Mouse (Mus musculus) intestine, embryonic 15.5 days (tissue): ENCODE results near the gene Hunk. TPM values are rescaled to one million over a fixed set of nuclear protein-coding genes. Genes with fewer than 3 reads are reported as not detected.

ENCODE experiments used
- ATAC-seq: fragments of 200-750 bp; cut with Nextera tagmentation; 2 replicates; pipeline ENCODE4 v1.8.0; 2017; ENCODE audit warnings: moderate TSS enrichment, moderate library complexity
- H3K27ac ChIP-seq: fragments of 300-500 bp; sonication (generic); 2 replicates; pipeline ENCODE4 v1.5.1; 2015; ENCODE audit warnings: mild to moderate bottlenecking, inconsistent platforms
- H3K27me3 ChIP-seq: fragments of 300-500 bp; sonication (generic); replicated peaks from 2 replicates; pipeline ENCODE4 v1.6.1; 2015; ENCODE audit warnings: inconsistent platforms
- H3K36me3 ChIP-seq: fragments of 300-500 bp; sonication (generic); 2 replicates; pipeline ENCODE4 v1.6.1; 2015; ENCODE audit warnings: inconsistent platforms
- H3K4me1 ChIP-seq: fragments of 300-500 bp; sonication (generic); replicated peaks from 2 replicates; pipeline ENCODE4 v1.6.1; 2015; ENCODE audit warnings: inconsistent platforms
- H3K4me2 ChIP-seq: fragments of 300-500 bp; sonication (generic); replicated peaks from 2 replicates; pipeline ENCODE4 v1.6.1; 2015; ENCODE audit warnings: mild to moderate bottlenecking, inconsistent platforms
- H3K4me3 ChIP-seq: fragments of 300-500 bp; sonication (generic); replicated peaks from 2 replicates; pipeline ENCODE4 v1.5.1; 2015; ENCODE audit warnings: inconsistent platforms
- H3K9ac ChIP-seq: fragments of 300-500 bp; sonication (generic); 2 replicates; pipeline ENCODE4 v1.6.1; 2015; ENCODE audit warnings: inconsistent platforms
- H3K9me3 ChIP-seq: fragments of 300-500 bp; sonication (generic); 2 replicates; pipeline ENCODE4 v1.6.1; 2016; ENCODE audit warnings: inconsistent platforms
- WGBS: fragments of 180-500 bp; shearing (Covaris S2); methylation state at CpG from one replicate; pipeline ENCODE4 v1.1.7; 2015; 5-methylcytosine and 5-hydroxymethylcytosine counted together
- polyA plus RNA-seq: library from polyadenylated mRNA; unstranded; fragments of >200 nt; fragmentation: Nextera tagmentation; extraction: Ambion mirVana; gene quantifications from 2 replicates; pipeline ENCODE4 v1.2.1, GENCODE M21; 2015

Gene Hunk
- 6.5 and 6.8 TPM in 2 replicates for polyA plus RNA-seq

- H3K27me3 ChIP-seq: no peaks in the 10 kb centered on the region
- H3K4me3 ChIP-seq: peak within 1 kb of the TSS; percentile 83
- WGBS: under 1% methylated on average over 98 of the region's 101 CpGs
- peak within 1 kb of the TSS; percentile 96 for H3K27ac ChIP-seq
- no peaks in the 10 kb centered on the region for H3K36me3 ChIP-seq
- no peaks in the 10 kb centered on the region for H3K9me3 ChIP-seq
- peak within 1 kb of the TSS; percentile 77 for H3K9ac ChIP-seq
- H3K4me1 ChIP-seq: peaks cover 31% of the 10 kb centered on the region
- peak; percentile 86 for ATAC-seq
- H3K4me2 ChIP-seq: peak within 1 kb of the TSS; percentile 93
Observed at GRCm38 (mm10) chr16:90385688-90386513, at the start of gene Hunk. Hunk (plus strand) TSS chr16:90386013.

- H3K4me1 ChIP-seq: no peaks in the 10 kb centered on the region
- H3K4me2 ChIP-seq: no peak overlapping the region
- H3K9me3 ChIP-seq: no peaks in the 10 kb centered on the region
- no peak for ATAC-seq
- no peak overlapping the region for H3K27ac ChIP-seq
- no peak overlapping the region for H3K9ac ChIP-seq
- H3K36me3 ChIP-seq: no peaks in the 10 kb centered on the region
- H3K4me3 ChIP-seq: no peak overlapping the region
- H3K27me3 ChIP-seq: no peaks in the 10 kb centered on the region
- 82% methylated on average over 6 of the region's 6 CpGs for WGBS
Observed at GRCm38 (mm10) chr16:90339026-90339425, 46.8 kb upstream of the Hunk start.

- no peak for ATAC-seq
- 92% methylated on average over 5 of the region's 5 CpGs for WGBS
- H3K4me2 ChIP-seq: no peak overlapping the region
Observed at GRCm38 (mm10) chr16:90341086-90341485, 44.7 kb upstream of the Hunk start.

GRCm38 (mm10) chr16:90349700-90350548 lies 35.9 kb upstream of the Hunk start:
- Histone ChIP-seq H3K4me1 (no peaks in the 10 kb centered on the region), H3K9ac (no peak overlapping the region), H3K36me3 (no peaks in the 10 kb centered on the region), H3K27ac (no peak overlapping the region), H3K4me3 (no peak overlapping the region), H3K4me2 (no peak overlapping the region), H3K9me3 (no peaks in the 10 kb centered on the region), H3K27me3 (no peaks in the 10 kb centered on the region)
- WGBS: 27% methylated on average over 13 of the region's 13 CpGs
- ATAC-seq: peak; percentile 99

More at GRCm38 (mm10) chr16:90341086-90341485, 44.7 kb upstream of the Hunk start:
- Histone ChIP-seq H3K4me1 (no peaks in the 10 kb centered on the region), H3K27me3 (no peaks in the 10 kb centered on the region), H3K9ac (no peak overlapping the region), H3K36me3 (no peaks in the 10 kb centered on the region), H3K4me3 (no peak overlapping the region), H3K9me3 (no peaks in the 10 kb centered on the region), H3K27ac (no peak overlapping the region)

- no peak for ATAC-seq
- no peaks in the 10 kb centered on the region for H3K27me3 ChIP-seq
- H3K4me2 ChIP-seq: no peak overlapping the region
- no peak overlapping the region for H3K27ac ChIP-seq
- no peak overlapping the region for H3K9ac ChIP-seq
- no peak overlapping the region for H3K4me3 ChIP-seq
- H3K9me3 ChIP-seq: no peaks in the 10 kb centered on the region
- WGBS: 71% methylated on average over 8 of the region's 8 CpGs
- H3K36me3 ChIP-seq: no peaks in the 10 kb centered on the region
- no peaks in the 10 kb centered on the region for H3K4me1 ChIP-seq
Observed at GRCm38 (mm10) chr16:90351726-90352125, 34.1 kb upstream of the Hunk start.

GRCm38 (mm10) chr16:90352691-90353090 lies 33.1 kb upstream of the Hunk start:
- Histone ChIP-seq H3K4me1 (no peaks in the 10 kb centered on the region), H3K36me3 (no peaks in the 10 kb centered on the region), H3K9me3 (no peaks in the 10 kb centered on the region), H3K4me2 (no peak overlapping the region), H3K4me3 (no peak overlapping the region), H3K9ac (no peak overlapping the region), H3K27ac (no peak overlapping the region), H3K27me3 (no peaks in the 10 kb centered on the region)
- WGBS: 62% methylated on average over 6 of the region's 6 CpGs
- ATAC-seq: no peak

GRCm38 (mm10) chr16:90353156-90353555 lies 32.7 kb upstream of the Hunk start:
- Histone ChIP-seq H3K36me3 (no peaks in the 10 kb centered on the region), H3K9ac (no peak overlapping the region), H3K27ac (no peak overlapping the region), H3K4me3 (no peak overlapping the region), H3K9me3 (no peaks in the 10 kb centered on the region), H3K4me2 (no peak overlapping the region), H3K27me3 (no peaks in the 10 kb centered on the region), H3K4me1 (no peaks in the 10 kb centered on the region)
- ATAC-seq: no peak
- 81% methylated on average over 5 of the region's 5 CpGs for WGBS

GRCm38 (mm10) chr16:90359329-90359728 lies 26.5 kb upstream of the Hunk start:
- Histone ChIP-seq H3K4me2 (no peak overlapping the region), H3K9me3 (no peaks in the 10 kb centered on the region), H3K36me3 (no peaks in the 10 kb centered on the region), H3K9ac (no peak overlapping the region), H3K4me3 (no peak overlapping the region), H3K27ac (no peak overlapping the region), H3K27me3 (no peaks in the 10 kb centered on the region), H3K4me1 (no peaks in the 10 kb centered on the region)
- ATAC-seq: no peak
- WGBS: 77% methylated on average over 9 of the region's 9 CpGs

- no peaks in the 10 kb centered on the region for H3K9me3 ChIP-seq
- no peaks in the 10 kb centered on the region for H3K27me3 ChIP-seq
- no peak for ATAC-seq
- H3K4me3 ChIP-seq: no peak overlapping the region
- no peaks in the 10 kb centered on the region for H3K4me1 ChIP-seq
- H3K9ac ChIP-seq: no peak overlapping the region
- 25% methylated on average over 4 of the region's 4 CpGs for WGBS
- H3K27ac ChIP-seq: no peak overlapping the region
- H3K4me2 ChIP-seq: no peak overlapping the region
- H3K36me3 ChIP-seq: no peaks in the 10 kb centered on the region
Observed at GRCm38 (mm10) chr16:90359750-90360149, 26.1 kb upstream of the Hunk start.

GRCm38 (mm10) chr16:90360327-90360726 lies 25.5 kb upstream of the Hunk start:
- Histone ChIP-seq H3K4me1 (no peaks in the 10 kb centered on the region), H3K9ac (no peak overlapping the region), H3K36me3 (no peaks in the 10 kb centered on the region), H3K9me3 (no peaks in the 10 kb centered on the region), H3K27me3 (no peaks in the 10 kb centered on the region), H3K27ac (no peak overlapping the region), H3K4me3 (no peak overlapping the region), H3K4me2 (no peak overlapping the region)
- 60% methylated on average over 7 of the region's 7 CpGs for WGBS
- ATAC-seq: no peak

- Histone ChIP-seq H3K27ac (no peak overlapping the region), H3K4me2 (no peak overlapping the region), H3K9me3 (no peaks in the 10 kb centered on the region), H3K4me1 (no peaks in the 10 kb centered on the region), H3K27me3 (no peaks in the 10 kb centered on the region), H3K9ac (no peak overlapping the region), H3K36me3 (no peaks in the 10 kb centered on the region), H3K4me3 (no peak overlapping the region)
- WGBS: 49% methylated on average over 6 of the region's 6 CpGs
- ATAC-seq: no peak
Observed at GRCm38 (mm10) chr16:90362926-90363325, 22.9 kb upstream of the Hunk start.

GRCm38 (mm10) chr16:90379897-90380296 lies 5.9 kb upstream of the Hunk start:
- peaks cover 7% of the 10 kb centered on the region for H3K4me1 ChIP-seq
- H3K4me2 ChIP-seq: no peak overlapping the region
- no peak overlapping the region for H3K27ac ChIP-seq
- H3K9me3 ChIP-seq: no peaks in the 10 kb centered on the region
- 17% methylated on average over 11 of the region's 11 CpGs for WGBS
- H3K9ac ChIP-seq: no peak overlapping the region
- no peaks in the 10 kb centered on the region for H3K36me3 ChIP-seq
- peaks cover 4% of the 10 kb centered on the region; the same call in 1 of the 2 replicates for H3K27me3 ChIP-seq
- H3K4me3 ChIP-seq: no peak overlapping the region
- peak; percentile 35; the same call in 1 of the 2 replicates for ATAC-seq
